Mouse (Mus musculus): ENCODE results near the gene Ep300.
"Not testable (repeated sequence)": the region's sequence is repeated elsewhere in the genome, so short reads cannot be mapped to it uniquely, and the experiment has no call there.

The Ep300 gene

GRCm38 (mm10) chr15:81598742-81599141 is 13.6 kb downstream of the Ep300 start:
- not testable (repeated sequence) for DNase-seq

GRCm38 (mm10) chr15:81605241-81605640 is 20.1 kb downstream of the Ep300 start:
- no peak for DNase-seq

- no peak for DNase-seq
These were observed 21.5 kb downstream of the Ep300 start for GRCm38 (mm10) chr15:81606634-81607033.

GRCm38 (mm10) chr15:81649516-81650455 is 64.6 kb downstream of the Ep300 start:
- peak; percentile 52 for DNase-seq

DNA sequence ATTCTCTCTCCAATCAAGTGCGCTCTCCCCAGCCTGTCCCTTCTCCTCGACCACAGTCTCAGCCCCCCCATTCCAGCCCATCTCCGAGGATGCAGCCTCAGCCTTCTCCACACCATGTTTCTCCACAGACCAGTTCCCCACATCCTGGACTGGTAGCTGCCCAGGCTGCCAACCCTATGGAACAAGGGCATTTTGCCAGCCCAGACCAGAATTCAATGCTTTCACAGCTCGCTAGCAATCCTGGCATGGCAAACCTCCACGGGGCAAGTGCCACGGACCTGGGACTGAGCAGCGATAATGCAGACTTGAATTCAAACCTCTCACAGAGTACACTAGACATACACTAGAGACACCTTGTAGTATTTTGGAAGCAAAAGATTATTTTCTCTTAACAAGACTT is 65.5 kb downstream of the Ep300 start:
- peak; percentile 75 for DNase-seq

GRCm38 (mm10) chr15:81661701-81662100 is 76.5 kb downstream of the Ep300 start:
- DNase-seq, result no peak

DNA sequence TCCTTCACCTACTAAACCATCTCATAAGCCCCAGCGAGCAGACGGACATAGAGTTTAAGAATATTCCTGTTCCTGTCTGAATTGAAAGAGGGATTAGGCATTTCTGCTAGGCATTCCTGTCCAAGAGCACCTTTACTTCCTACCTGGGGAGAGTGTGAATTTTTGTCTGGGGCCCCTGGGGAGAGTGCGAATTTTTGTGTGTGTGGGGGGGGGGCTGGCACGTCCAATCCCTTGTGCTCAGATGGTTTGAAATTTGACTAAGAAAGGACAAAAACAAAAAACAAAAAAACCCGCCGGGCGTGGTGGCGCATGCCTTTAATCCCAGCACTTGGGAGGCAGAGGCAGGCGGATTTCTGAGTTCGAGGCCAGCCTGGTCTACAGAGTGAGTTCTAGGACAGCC is 78.1 kb downstream of the Ep300 start:
- DNase-seq, result no peak

DNA sequence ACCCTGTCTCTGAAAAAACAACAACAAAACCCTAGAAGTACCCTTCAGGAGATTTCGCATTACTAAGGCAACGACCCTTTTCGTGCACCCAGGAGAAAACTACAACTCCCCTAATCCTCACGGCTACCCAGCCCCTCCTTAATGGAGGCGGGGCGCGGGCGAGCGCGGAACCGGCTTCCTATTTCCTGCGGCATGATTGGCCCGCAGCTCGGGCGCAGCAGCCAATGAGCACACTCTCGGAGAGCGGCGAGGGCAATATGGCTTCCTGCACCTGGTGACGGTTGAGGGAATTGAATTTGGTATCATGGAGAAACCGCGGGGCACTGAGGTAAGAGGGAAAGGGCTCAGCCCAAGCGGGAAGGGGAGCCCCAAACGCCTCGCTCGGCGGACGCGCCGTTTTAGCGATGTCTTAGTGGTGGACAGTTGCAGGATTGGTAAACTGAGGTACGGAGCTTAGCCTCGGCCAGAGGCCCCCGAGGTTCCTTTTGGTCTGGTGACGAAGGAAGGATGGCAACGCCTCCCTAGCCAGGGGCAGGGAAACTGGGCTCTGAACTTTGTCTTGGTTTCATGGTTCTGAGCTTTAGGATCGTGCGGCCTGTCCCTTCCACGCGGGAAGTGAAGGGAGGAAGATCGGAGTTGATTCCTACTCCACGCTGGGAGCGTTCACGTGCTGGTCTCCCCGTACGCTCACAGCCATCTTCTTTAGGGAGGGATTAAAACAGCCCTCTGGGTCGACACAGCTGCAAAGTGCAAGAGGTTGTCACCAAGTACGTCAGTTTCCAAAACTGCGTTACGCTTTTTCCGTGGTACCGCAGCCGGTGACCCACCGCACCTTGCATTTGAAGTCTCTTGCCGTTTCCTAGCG is 78.8 kb downstream of the Ep300 start, which contains the start of gene L3mbtl2:
L3mbtl2 (plus strand) TSS at position 193 of the 865 bp plus-strand sequence.
- peak; percentile 88 for DNase-seq

DNA sequence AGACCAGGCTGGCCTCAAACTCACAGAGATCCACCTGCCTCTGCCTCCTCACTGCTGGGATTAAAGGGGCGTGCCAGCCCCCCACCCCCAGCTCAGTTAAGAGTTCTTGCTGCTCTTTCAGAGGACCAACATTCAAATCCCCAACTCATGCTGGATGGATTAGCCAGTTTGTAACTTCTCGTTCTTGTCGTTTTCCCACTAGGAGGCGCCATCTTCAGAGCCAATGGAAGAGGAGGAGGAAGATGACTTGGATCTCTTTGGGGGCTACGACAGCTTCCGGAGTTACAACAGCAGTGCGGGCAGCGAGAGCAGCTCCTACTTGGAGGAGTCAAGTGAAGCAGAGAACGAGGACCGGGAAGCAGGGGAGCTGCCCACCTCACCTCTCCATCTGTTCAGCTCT is 81.8 kb downstream of the Ep300 start:
- DNase-seq, result no peak

- DNase-seq, result no peak
These were observed 85.1 kb downstream of the Ep300 start for GRCm38 (mm10) chr15:81670231-81670640.

DNA sequence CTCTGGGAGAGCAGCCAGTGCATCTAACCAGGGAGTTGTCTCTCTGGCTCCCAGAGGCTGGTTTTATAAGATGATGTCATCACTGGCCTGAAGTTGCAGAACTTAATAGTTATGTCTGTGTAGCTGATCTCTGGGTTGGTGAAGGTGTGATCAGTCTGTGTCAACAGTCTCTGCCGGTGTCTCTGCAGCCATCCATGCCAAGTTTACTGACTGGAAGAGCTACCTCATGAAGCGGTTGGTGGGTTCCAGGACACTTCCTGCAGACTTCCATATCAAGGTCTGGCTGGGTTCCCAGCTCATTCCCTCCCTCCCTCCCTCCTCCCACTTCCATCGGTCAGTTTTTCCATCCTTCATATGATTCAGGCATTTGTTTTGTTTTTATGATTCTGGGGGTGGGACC is 91.5 kb downstream of the Ep300 start:
- no peak for DNase-seq

GRCm38 (mm10) chr15:81680301-81680805 is 95.2 kb downstream of the Ep300 start:
- DNase-seq, result no peak

DNA sequence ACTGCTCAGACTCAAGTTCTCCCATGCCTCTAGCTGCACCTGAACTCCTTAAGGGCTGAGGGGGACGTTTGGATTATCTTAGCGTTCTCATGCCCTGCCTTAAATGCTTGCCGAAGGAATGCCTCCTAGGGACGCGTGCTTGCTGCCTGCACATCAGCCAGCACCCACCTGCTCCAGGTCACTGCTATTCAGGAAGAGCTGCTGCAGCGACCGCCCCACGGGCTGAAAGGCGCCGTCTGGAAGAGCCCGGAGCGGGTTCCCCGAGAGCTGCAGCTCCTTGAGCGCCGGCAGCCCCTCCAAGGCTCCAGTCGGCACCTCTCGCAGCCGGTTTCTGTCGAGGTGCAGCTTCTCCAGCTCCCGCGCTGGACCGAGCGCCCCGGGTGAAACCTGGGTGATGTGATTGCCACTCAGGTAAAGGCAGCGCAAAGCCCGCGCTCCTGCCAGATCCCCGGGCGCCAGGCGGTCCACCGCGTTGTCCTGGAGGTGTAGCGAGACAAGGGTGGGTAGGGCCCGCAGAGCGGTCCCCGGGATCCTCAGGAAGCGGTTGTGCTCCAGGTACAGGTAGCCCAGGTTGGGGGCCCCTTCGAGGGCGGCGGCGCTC is 108.3 kb downstream of the Ep300 start:
- no peak for DNase-seq

DNA sequence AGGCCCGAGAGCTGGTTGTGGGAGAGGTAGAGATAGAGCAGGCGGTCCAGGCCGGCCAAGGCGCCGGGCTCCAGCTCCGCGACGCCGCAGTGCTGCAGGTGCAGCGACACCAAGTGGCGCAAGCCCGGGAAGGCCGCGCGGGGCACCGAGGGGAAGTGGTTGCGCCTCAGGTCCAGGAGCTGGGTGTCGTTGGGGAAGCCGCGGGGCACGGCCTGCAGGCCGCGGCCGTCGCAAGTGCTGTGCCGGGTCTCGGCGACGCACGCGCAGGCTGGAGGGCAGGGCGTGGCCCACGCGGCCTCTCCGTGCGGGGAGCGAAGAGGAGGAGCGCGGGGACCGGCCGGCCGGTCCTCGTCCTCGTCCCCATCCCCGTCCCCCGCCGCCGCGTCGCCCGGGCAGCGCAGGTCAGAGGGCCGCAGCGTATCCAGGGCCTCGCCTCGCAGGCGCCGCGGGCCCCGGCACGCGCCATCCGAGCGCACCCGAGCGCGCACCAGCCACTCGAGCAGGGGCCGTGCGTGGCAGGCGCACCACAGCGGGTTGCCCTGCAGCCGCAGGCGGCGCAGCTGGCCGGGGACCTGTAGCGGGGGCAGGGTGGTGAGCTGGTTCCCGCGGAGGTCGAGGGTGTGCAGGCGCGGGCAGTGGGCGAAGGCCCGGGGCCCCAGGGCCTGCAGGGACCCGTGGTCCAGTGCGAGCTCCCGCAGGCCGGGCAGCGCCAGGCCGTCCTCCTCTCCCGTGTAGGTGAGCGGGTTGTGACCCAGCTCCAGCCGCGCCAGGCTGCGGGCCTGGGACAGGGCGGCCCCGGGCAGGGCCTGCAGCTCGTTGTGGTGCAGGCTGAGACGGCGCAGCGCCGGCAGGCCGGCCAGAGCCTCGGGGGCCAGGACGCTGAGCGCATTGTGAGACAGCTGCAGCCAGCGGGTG is 109.1 kb downstream of the Ep300 start:
- DNase-seq, result peak; percentile 86

DNA sequence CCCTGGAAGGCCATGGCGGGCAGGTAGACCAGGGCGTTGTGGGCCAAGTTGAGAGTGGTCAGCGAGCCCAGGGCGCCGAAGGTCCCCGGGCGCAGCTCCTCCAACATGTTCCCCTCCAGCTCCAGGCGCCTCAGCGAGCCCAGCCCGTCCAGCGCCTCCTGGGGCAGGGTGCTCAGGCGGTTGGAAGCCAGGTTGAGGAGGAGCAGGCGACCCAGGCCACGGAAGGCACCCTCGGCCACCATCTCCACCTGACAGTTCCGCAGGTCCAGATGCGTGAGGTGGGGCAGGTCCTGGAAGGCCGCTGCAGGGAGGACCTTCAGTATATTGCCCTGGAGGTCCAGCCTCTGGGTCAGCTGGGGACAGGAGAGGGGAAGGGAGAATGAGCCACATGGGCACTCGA is 109.7 kb downstream of the Ep300 start:
- DNase-seq, result no peak

GRCm38 (mm10) chr15:81697175-81697574 is 112.0 kb downstream of the Ep300 start, which contains the start of gene Chadl:
TSS of gene Chadl (minus strand) at chr15:81697287.
- DNase-seq, result peak; percentile 20

DNA sequence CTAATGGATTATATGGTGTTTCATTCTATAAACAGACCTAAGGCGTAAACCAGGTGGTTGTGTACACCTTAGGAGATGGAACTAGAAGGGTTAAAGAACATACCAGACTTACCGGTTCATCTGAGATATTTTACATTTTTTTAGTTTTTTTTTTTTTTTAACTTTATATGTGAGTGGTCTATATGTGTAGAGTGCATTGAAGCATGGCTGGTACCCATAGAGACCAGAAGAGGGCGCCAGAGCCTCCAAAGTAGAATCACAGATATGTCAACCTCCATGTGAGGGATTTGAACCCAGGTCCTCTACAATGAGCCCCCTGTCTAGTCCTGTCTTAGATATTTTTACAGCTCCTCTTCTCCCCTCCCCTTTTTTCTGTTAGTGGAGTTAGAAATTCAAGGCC is 112.7 kb downstream of the Ep300 start:
- DNase-seq, result peak; percentile 35

- no peak for DNase-seq
These were observed 113.4 kb downstream of the Ep300 start for GRCm38 (mm10) chr15:81698532-81698931.

GRCm38 (mm10) chr15:81700161-81700560 is 115.0 kb downstream of the Ep300 start:
- DNase-seq, result no peak

DNA sequence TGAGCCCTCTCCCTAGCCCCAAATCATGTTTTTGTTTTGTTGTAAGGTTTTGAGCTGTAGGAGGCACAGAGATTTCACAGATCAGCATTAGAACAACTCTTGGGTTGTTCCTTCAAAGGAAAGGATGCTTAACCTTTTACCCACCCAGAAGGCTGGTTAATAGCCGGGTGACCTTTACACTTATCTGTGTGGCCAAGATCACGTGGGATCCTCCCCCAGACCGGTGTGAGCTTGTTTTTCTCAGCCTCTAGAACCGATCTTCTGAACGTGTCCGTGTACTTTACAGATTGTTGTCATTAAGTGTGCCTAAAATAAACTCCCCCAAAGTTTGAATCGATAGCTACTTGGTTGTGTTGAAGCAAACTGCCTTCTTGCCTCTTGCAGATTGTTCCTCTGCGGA is 115.5 kb downstream of the Ep300 start:
- DNase-seq, result no peak

DNA sequence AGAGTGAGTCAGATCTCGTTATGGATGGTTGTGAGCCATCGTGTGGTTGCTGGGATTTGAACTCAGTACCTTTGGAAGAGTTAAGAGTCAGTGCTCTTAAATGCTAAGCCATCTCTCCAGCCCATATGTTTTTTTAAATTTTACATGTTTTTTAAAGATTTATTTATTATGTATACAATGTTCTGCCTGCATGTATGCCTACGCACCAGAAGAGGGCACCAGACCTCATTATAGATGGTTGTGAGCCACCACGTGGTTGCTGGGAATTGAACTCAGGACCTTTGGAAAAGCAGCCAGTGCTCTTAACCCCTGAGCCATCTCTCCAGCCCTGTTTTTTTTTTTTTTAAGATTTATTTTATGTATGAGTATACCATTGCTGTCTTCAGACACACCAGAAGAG is 116.2 kb downstream of the Ep300 start:
- not testable (repeated sequence) for DNase-seq

Measured in cerebellum, adult 8-10 months (tissue).